Mouse (Mus musculus): Measurements from ENCODE around the gene Ralgapa1.

DNA sequence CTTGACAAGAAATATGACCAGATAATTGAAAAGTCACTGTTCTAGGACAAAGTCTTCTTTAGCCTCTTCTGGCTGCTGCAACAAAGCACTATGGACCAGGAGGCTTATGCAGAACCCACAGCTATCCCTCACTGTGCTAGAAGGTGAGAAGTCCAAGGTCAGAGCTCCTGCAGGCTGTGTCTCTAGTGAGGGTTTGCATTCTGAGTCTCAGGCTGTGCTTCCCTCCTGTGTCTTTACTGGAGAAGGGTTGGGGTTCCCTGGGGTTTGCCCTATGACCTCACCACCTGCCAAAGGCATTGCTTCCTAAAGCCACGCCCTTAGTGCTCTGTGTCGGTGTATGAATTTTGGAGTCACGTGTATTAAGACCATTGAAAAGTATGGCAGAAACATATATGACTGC lies 252.5 kb downstream of the Ralgapa1 start:
- TF ChIP-seq GATA1 (IDR thresholded peaks at IDR 0.05; ENCODE audit: borderline replicate concordance, low read length) (no peak), FLI1 (IDR thresholded peaks at IDR 0.05; ENCODE audit: low read length) (no peak)

Measured in megakaryocyte, embryonic 14.5 days (primary cell).